Mouse (Mus musculus): ENCODE results near the gene Khdc3. TPM values are rescaled to one million over a fixed set of nuclear protein-coding genes. Genes with fewer than 3 reads are reported as not detected.

Gene Khdc3
- total and polyA plus RNA-seq, 3 experiments: 0.17 to 0.86 (median 0.84) TPM

GRCm38 (mm10) chr9:73091747-73092146 lies 9.9 kb upstream of the Khdc3 start:
- peak; percentile 71 for DNase-seq (ENCODE audit: extremely low read depth)
- no peaks in the 10 kb centered on the region for H3K27me3 ChIP-seq (replicated peaks)
- no peak for TF ChIP-seq CHD2 (IDR thresholded peaks at IDR 0.05; ENCODE audit: low read length)
- TF ChIP-seq MEF2A (IDR thresholded peaks at IDR 0.05; ENCODE audit: borderline replicate concordance, low read depth, low read length): 0 out of 2 replicates have a peak, but pooled peaks have one; percentile 21
- TF ChIP-seq ELF1 (IDR thresholded peaks at IDR 0.05; ENCODE audit: low read depth, low read length): no peak
- no peak for TF ChIP-seq EP300 (IDR thresholded peaks at IDR 0.05; ENCODE audit: low read length)
- peak; percentile 49 for TF ChIP-seq IRF4 (IDR thresholded peaks at IDR 0.05; ENCODE audit: low read depth, low read length)
- TF ChIP-seq ZKSCAN1 (IDR thresholded peaks at IDR 0.05; ENCODE audit: borderline replicate concordance, low read depth, low read length): no peak
- TF ChIP-seq POLR2A (IDR thresholded peaks at IDR 0.05; ENCODE audit: low read depth, low read length): no peak
- TF ChIP-seq MAZ (IDR thresholded peaks at IDR 0.05; ENCODE audit: low read depth, low read length): no peak
- TF ChIP-seq MYC (IDR thresholded peaks at IDR 0.05; ENCODE audit: low read depth, low read length): 0 out of 2 replicates have a peak, but pooled peaks have one; percentile 41
- no peak for TF ChIP-seq GABPA (IDR thresholded peaks at IDR 0.05; ENCODE audit: insufficient replicate concordance, low read depth, low read length)
- no peak for TF ChIP-seq UBTF (IDR thresholded peaks at IDR 0.05; ENCODE audit: low read depth, low read length)
- TF ChIP-seq KAT2A (IDR thresholded peaks at IDR 0.05; ENCODE audit: insufficient replicate concordance, low read length): no peak
- TF ChIP-seq ZMIZ1 (IDR thresholded peaks at IDR 0.05; ENCODE audit: low read depth, low read length): no peak
- peak; percentile 84 to 97 for TF ChIP-seq CTCF (conservative IDR thresholded peaks at IDR 0.05 in 1 of 2, IDR thresholded peaks at IDR 0.05 in 1 of 2; ENCODE audit: low read depth in 2 of 2, low read length in 2 of 2)
- no peak for TF ChIP-seq CHD1 (IDR thresholded peaks at IDR 0.05; ENCODE audit: low read depth, low read length)
- TF ChIP-seq SMC3 (IDR thresholded peaks at IDR 0.05; ENCODE audit: low read depth, low read length): peak; percentile 93
- peak; percentile 59; the same call in 1 of the 2 replicates for TF ChIP-seq SIN3A (IDR thresholded peaks at IDR 0.05; ENCODE audit: low read length)
- no peak for TF ChIP-seq ZNF384 (IDR thresholded peaks at IDR 0.05; ENCODE audit: low read depth, low read length)
- TF ChIP-seq NELFE (IDR thresholded peaks at IDR 0.05; ENCODE audit: low read depth, low read length): peak; percentile 39; the same call in 1 of the 2 replicates
- TF ChIP-seq MAFK (IDR thresholded peaks at IDR 0.05; ENCODE audit: insufficient replicate concordance, low read length): no peak
- peak; percentile 99 for TF ChIP-seq RAD21 (IDR thresholded peaks at IDR 0.05; ENCODE audit: low read depth, low read length)
- 0 out of 2 replicates have a peak, but pooled peaks have one; percentile 40 for TF ChIP-seq E2F4 (IDR thresholded peaks at IDR 0.05; ENCODE audit: insufficient replicate concordance, low read depth, low read length)
- TF ChIP-seq POLR2AphosphoS2 (IDR thresholded peaks at IDR 0.05; ENCODE audit: low read depth, low read length): no peak
- TF ChIP-seq BHLHE40 (IDR thresholded peaks at IDR 0.05; ENCODE audit: low read depth, low read length): 0 out of 2 replicates have a peak, but pooled peaks have one; percentile 21
- TF ChIP-seq USF2 (conservative IDR thresholded peaks at IDR 0.05; ENCODE audit: low read depth, low read length): no peak
- TF ChIP-seq ETS1 (conservative IDR thresholded peaks at IDR 0.05; ENCODE audit: low read depth, low read length): no peak
- no peak for TF ChIP-seq RCOR1 (conservative IDR thresholded peaks at IDR 0.05; ENCODE audit: low read depth, low read length)
- 0 out of 2 replicates have a peak, but pooled peaks have one; percentile 20 for TF ChIP-seq NRF1 (IDR thresholded peaks at IDR 0.05; ENCODE audit: low read depth, low read length)
- TF ChIP-seq ZC3H11A (IDR thresholded peaks at IDR 0.05; ENCODE audit: low read depth, low read length): peak; percentile 75
- TF ChIP-seq JUND (conservative IDR thresholded peaks at IDR 0.05; ENCODE audit: low read depth, low read length): peak; percentile 54; the same call in 1 of the 2 replicates
- no peak overlapping the region for H3K4me2 ChIP-seq (ENCODE audit: insufficient read depth, low read depth, poor library complexity, severe bottlenecking)
- dilution Hi-C loops (cut with MboI; ENCODE audit: extremely low pct_ligation_motif_present, extremely low pct_unique_long_range_greater_than_20kb, low sequenced_read_pairs) (no loop called here), in situ Hi-C loops (cut with MboI; ENCODE audit: low pct_ligation_motif_present, low pct_unique_long_range_greater_than_20kb, low sequenced_read_pairs) (loop anchor here (5.0 to 25.0 kb wide), 3 partner anchors 49 to 329 kb away; partner anchors contain the start of genes Pigb and Rab27a)
- peaks cover 0 to 37% of the 10 kb centered on the region in 2 experiments; a peak in 2 of 4 replicates for H3K4me1 ChIP-seq (ENCODE audit: control insufficient read depth in 1 of 2, insufficient read depth in 2 of 2)
- no peak overlapping the region for H3K4me3 ChIP-seq (replicated peaks in 1 of 3; ENCODE audit: low read depth in 2 of 3, low read length in 2 of 3, poor library complexity in 1 of 3)
- no peaks in the 10 kb centered on the region for H3K9me3 ChIP-seq (replicated peaks; ENCODE audit: low read length)
- H3K79me2 ChIP-seq (replicated peaks; ENCODE audit: control insufficient read depth, extremely low read depth, insufficient read depth, poor library complexity, severe bottlenecking): no peaks in the 10 kb centered on the region
- H3K9ac ChIP-seq (ENCODE audit: insufficient read depth, low read depth): no peak overlapping the region
- H3K27ac ChIP-seq (ENCODE audit: insufficient read depth, low read depth): no peak overlapping the region
- H3K36me3 ChIP-seq (replicated peaks in 1 of 2; ENCODE audit: control insufficient read depth in 1 of 2, insufficient read depth in 1 of 2, low read length in 1 of 2): peaks cover 4 to 37% of the 10 kb centered on the region in 2 experiments
